Mouse (Mus musculus): ENCODE data around the gene Smc4.

Smc4 gene

GRCm38 (mm10) chr3:69004437-69005337 is at the start of gene Smc4, which contains the start of gene Ift80:
TSS of gene Smc4 (plus strand) at chr3:69004738.
TSS of gene Ift80 (minus strand) at chr3:69004570.
- DNase-seq (ENCODE audit: low spot score) = peak; percentile 98

GRCm38 (mm10) chr3:68956454-68956853 is 48.1 kb upstream of the Smc4 start:
- DNase-seq (ENCODE audit: low spot score) = no peak

- no peak for DNase-seq (ENCODE audit: low spot score)
Measured at GRCm38 (mm10) chr3:68957413-68957812, 47.1 kb upstream of the Smc4 start.

DNA sequence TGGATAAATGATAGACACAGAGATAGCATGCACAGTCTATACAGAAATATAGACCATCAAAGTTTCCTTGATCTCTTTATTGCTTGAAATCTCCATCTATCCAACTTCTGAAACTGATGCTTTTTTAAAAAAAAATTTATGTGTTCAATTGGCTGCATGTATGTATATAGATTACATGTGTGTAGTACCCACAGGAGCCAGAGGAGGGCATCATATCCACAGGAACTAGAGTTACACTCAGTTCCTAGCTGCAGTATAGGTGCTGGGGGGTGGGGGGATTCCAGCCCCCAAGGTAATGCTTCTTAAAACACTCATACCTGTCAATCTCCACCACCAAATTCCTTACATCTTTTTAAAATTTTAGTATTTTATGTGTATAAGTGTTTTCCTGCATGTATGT is 39.9 kb upstream of the Smc4 start:
- DNase-seq (ENCODE audit: low spot score) = peak; percentile 55

DNA sequence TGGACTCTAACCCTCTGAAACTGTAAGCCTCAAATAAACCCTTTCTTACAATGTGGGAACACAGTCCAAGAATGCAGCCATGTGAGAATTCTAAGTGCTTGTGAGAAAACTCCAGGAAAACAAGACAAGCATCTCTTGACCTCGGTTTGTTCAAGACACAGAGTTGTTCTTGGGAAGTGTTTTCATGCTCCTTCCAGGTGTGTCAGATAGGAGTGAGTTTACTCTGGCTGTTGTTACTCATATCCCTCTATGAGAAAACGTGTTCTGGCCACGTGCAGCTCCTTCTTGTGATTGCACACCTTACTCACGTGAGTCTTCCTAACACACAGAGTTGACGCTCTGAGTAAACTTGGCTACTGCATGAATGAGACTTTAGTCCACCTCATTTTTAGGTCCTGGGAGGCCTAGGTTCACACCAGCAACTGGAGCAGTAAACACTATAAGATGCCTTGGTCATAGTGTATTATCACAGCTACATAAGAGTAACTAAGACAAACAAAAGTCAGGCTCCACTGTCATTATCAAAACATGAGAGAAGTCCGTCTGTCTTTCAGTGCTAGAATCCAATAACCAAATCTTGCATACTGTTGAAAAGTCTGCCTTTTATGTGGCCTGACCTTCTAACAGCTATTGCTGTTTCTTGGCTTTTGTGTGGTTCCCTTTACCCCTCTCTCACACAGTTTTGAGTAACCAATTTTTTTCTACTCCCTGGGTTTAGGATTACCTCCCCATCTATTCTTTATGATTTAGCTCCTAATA is 37.8 kb upstream of the Smc4 start:
- DNase-seq (ENCODE audit: low spot score) = no peak

DNA sequence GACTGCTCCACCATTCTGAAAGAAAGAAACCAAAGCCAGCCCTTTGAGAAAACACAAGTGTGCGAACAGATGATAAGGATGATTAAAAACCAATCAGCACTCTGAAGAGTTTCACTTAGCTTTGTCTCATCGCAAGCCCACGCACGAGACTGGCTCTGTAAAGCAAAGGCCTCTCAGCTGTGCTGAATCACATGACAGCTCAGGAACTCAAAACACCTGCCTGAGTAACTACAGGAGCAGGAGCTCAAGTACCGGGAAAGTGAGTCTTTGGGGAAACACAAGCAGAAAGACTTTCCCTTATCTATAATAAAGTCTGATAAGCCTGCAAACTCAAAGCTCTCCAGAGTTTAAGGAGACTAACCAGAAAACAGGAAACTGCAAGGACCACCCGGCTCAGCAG is 37.1 kb upstream of the Smc4 start:
- DNase-seq (ENCODE audit: low spot score) = no peak

DNA sequence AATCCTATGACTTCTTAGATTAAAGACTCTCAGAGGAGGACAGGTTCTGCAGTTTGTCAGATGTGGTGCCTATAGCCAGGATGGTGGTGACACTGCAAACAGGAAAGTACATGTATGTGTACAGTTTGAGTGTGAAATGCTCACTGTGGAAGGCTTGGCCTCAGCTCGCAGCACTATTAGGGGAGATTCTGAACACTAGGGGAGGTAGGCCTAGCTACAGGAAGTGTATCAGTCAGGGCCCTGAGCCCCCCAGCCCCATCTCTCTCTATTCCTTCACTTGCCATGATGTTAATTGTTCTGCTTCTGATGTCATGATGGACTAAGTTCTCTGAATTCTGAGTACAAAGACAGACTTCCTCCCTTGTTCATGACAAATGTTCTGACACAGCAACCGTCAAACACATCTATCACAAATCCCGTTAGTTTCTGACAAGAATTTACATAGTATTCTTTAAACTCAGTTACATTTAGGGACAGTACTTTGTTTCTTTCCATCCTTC is 35.4 kb upstream of the Smc4 start:
- no peak for DNase-seq (ENCODE audit: low spot score)

DNA sequence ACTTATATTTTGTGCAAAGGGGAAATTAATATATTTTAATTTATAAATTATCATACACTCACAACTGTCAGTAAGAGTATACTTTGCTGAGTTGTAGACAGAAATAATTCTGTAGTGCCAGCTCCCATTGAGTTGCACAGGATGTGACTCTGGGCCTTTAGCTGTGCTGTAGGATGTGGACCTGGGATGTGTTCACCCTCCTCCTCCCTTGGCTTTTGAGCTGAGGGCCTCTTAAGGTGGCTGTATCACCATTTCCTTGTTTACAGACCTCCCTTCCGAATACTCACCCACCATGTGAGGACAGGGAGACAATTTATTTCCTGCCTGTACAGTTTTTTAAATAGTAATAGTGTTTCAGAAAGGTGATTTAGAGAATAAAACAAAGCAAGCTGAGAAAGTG is 31.0 kb upstream of the Smc4 start:
- DNase-seq (ENCODE audit: low spot score) = no peak

GRCm38 (mm10) chr3:68974639-68975532 is 29.7 kb upstream of the Smc4 start:
- DNase-seq (ENCODE audit: low spot score) = no peak

DNA sequence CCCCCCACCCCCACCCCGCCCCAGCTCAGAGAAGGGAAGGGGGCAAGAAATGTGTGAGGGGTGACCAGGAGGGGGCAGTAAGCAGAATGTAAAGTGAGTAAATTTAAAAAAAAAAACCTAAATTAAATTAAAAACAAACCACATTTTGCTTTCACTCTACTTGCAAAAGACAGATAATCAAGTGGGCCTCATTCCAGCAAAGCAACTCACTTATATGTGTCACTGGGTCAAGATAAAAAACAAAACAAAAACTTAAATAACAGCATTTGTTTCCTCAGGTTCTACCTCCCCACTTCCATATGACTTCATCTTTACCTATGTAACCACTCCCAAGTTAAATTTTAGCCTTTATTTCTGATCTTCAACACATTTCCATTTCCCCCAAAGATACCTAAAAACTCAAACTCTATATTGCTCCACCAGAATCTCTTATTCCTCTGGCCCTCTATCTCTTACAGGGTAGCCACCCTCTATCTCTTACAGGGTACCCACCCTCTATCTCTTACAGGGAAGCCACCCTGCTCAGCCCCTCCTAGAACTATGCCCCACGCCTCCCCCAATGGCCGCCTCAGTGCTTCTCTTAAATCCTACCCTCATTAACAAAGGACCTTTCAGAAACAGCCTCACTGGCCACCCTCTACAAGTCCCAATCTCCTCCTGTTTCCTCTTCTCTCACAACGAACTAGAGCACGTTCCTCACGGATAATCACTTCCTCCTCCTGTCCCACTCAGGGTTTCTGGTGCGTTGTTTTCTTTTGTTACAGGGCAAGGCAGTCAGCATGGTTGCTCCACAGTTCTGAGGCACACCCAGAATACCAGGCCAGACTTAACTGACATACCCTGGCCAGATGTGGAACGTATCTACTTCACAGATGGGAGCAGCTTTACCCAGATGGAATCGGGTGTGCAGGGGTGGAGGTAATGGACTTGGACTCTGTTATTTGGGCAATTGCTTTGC is 28.7 kb upstream of the Smc4 start:
- DNase-seq (ENCODE audit: low spot score) = peak; percentile 51

GRCm38 (mm10) chr3:68977696-68978095 is 26.8 kb upstream of the Smc4 start:
- DNase-seq (ENCODE audit: low spot score) = no peak

DNA sequence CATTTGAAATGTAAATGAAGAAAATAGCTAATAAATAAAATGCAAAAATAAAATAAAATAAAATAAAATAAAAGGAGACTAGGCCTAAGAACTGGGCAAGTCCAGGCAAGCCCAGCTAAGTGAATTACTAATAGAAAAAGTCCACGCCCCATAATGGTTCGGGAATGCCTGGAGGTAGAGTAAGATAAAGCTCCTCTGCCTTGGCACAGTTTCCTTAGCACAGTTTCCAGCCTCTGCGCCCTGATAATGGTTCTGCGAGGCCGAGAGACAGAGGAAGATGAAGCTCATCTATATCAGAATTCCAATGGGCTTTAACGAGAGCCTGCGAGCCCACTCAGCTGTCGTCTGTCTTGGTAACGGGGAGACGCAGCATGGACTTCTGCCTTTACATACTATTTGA is 25.4 kb upstream of the Smc4 start:
- DNase-seq (ENCODE audit: low spot score) = peak; percentile 65

GRCm38 (mm10) chr3:68980898-68981297 is 23.6 kb upstream of the Smc4 start:
- DNase-seq (ENCODE audit: low spot score) = no peak

GRCm38 (mm10) chr3:68986550-68986949 is 18.0 kb upstream of the Smc4 start:
- DNase-seq (ENCODE audit: low spot score) = no peak

GRCm38 (mm10) chr3:69002781-69003180 is 1.8 kb upstream of the Smc4 start:
- DNase-seq (ENCODE audit: low spot score) = no peak

- no peak for DNase-seq (ENCODE audit: low spot score)
Measured at GRCm38 (mm10) chr3:69004055-69004436, 492 bp upstream of the Smc4 start.

- peak; percentile 47 for DNase-seq (ENCODE audit: low spot score)
Measured at GRCm38 (mm10) chr3:69005338-69006245, 1.1 kb downstream of the Smc4 start.

GRCm38 (mm10) chr3:69006246-69006760 is 1.8 kb downstream of the Smc4 start:
- peak; percentile 25 for DNase-seq (ENCODE audit: low spot score)

GRCm38 (mm10) chr3:69008873-69009272 is 4.3 kb downstream of the Smc4 start:
- DNase-seq (ENCODE audit: low spot score) = no peak

Data from c-Kit-positive CD71-positive TER-119-positive erythroid progenitor cells, embryonic 14.5 days (primary cell).